Mouse (Mus musculus) neural tube, embryonic 14.5 days (tissue): ENCODE data around the gene Usp32. TPM values are rescaled to one million over a fixed set of nuclear protein-coding genes. Genes with fewer than 3 reads are reported as not detected.
A peak's percentile ranks its signal among the peaks of the same experiment; 100 is the strongest.
"Not testable (repeated sequence)": the region's sequence is repeated elsewhere in the genome, so short reads cannot be mapped to it uniquely, and the experiment has no call there.

Experiments
- ATAC-seq: fragments of 200-750 bp; cut with Nextera tagmentation; 2 replicates; pipeline ENCODE4 v1.8.0; 2017; ENCODE audit warnings: low read depth, mild to moderate bottlenecking, moderate TSS enrichment, moderate library complexity
- H3K27ac ChIP-seq: fragments of 300-500 bp; sonication (generic); 2 replicates; pipeline ENCODE4 v1.5.1; 2014; ENCODE audit warnings: low read depth, mild to moderate bottlenecking, control low read depth, low read length, moderate library complexity, mixed read lengths
- H3K27me3 ChIP-seq: fragments of 300-500 bp; sonication (generic); 2 replicates; pipeline ENCODE4 v1.6.1; 2014; ENCODE audit warnings: low read length; ENCODE audit not compliant: control insufficient read depth, insufficient read depth
- H3K36me3 ChIP-seq: fragments of 300-500 bp; sonication (generic); 2 replicates; pipeline ENCODE4 v1.6.1; 2014; ENCODE audit warnings: low read length, mixed read lengths; ENCODE audit not compliant: control insufficient read depth, insufficient read depth
- H3K4me1 ChIP-seq: fragments of 300-500 bp; sonication (generic); 2 replicates; pipeline ENCODE4 v1.6.1; 2014; ENCODE audit warnings: low read length; ENCODE audit not compliant: control insufficient read depth, insufficient read depth
- H3K4me2 ChIP-seq: fragments of 300-500 bp; sonication (generic); 2 replicates; pipeline ENCODE4 v1.6.1; 2014; ENCODE audit warnings: mild to moderate bottlenecking, low read depth, low read length, control low read depth
- H3K4me3 ChIP-seq: fragments of 300-500 bp; sonication (generic); 2 replicates; pipeline ENCODE4 v1.5.1; 2014; ENCODE audit warnings: low read depth, low read length, control low read depth, mixed read lengths
- H3K9ac ChIP-seq: fragments of 300-500 bp; sonication (generic); replicated peaks from 2 replicates; pipeline ENCODE4 v1.6.1; 2014; ENCODE audit warnings: low read depth, mild to moderate bottlenecking, control low read depth, low read length, mixed read lengths
- H3K9me3 ChIP-seq: fragments of 300-500 bp; sonication (generic); 2 replicates; pipeline ENCODE4 v1.6.1; 2016; ENCODE audit warnings: low read length; ENCODE audit not compliant: control insufficient read depth
- WGBS: fragments of 180-500 bp; shearing (Covaris S2); extraction: QIAGEN DNeasy Blood & Tissue Kit; methylation state at CpG from one replicate; pipeline ENCODE4 v1.1.7; 2014; 5-methylcytosine and 5-hydroxymethylcytosine counted together
- polyA plus RNA-seq: library from polyadenylated mRNA; unstranded; fragments of >200 nt; fragmentation: Nextera tagmentation; extraction: Ambion mirVana; gene quantifications from 2 replicates; pipeline ENCODE4 v1.2.1, GENCODE M21; 2014

The Usp32 gene
- polyA plus RNA-seq, 1 experiment from 2014 or later: 21.1 TPM

GRCm38 (mm10) chr11:85175941-85176340 lies 36.0 kb upstream of the Usp32 start:
- H3K9ac ChIP-seq: no peak overlapping the region
- no peaks in the 10 kb centered on the region for H3K27me3 ChIP-seq
- H3K36me3 ChIP-seq: no peaks in the 10 kb centered on the region
- 87% methylated on average over 3 of the region's 3 CpGs for WGBS
- no peaks in the 10 kb centered on the region for H3K9me3 ChIP-seq
- H3K4me2 ChIP-seq: no peak overlapping the region
- H3K4me1 ChIP-seq: no peaks in the 10 kb centered on the region
- H3K4me3 ChIP-seq: no peak overlapping the region
- H3K27ac ChIP-seq: no peak overlapping the region
- ATAC-seq: no peak

GRCm38 (mm10) chr11:85170833-85171232 lies 30.9 kb upstream of the Usp32 start:
- no peaks in the 10 kb centered on the region for H3K27me3 ChIP-seq

GRCm38 (mm10) chr11:85170058-85170740 lies 30.2 kb upstream of the Usp32 start, which contains the start of gene 1700125H20Rik:
Gene 1700125H20Rik (plus strand): TSS chr11:85170404.
- peak; percentile 88 for ATAC-seq
- Histone ChIP-seq H3K4me1 (no peaks in the 10 kb centered on the region; the same call in 1 of the 2 replicates), H3K27ac (no peak within 1 kb of the TSS), H3K9me3 (no peaks in the 10 kb centered on the region), H3K4me3 (peak within 1 kb of the TSS; percentile 25), H3K36me3 (no peaks in the 10 kb centered on the region), H3K9ac (no peak within 1 kb of the TSS; the same call in 1 of the 2 replicates), H3K4me2 (peak within 1 kb of the TSS; percentile 58), H3K27me3 (no peaks in the 10 kb centered on the region)
- WGBS: 8% methylated on average over 21 of the region's 21 CpGs

More at GRCm38 (mm10) chr11:85170833-85171232, 30.9 kb upstream of the Usp32 start:
- Histone ChIP-seq H3K4me1 (no peaks in the 10 kb centered on the region; the same call in 1 of the 2 replicates), H3K4me2 (no peak overlapping the region; the same call in 1 of the 2 replicates), H3K9me3 (no peaks in the 10 kb centered on the region), H3K9ac (no peak overlapping the region), H3K36me3 (no peaks in the 10 kb centered on the region), H3K27ac (no peak overlapping the region), H3K4me3 (no peak overlapping the region)
- ATAC-seq: no peak
- 48% methylated on average over 2 of the region's 2 CpGs for WGBS

DNA sequence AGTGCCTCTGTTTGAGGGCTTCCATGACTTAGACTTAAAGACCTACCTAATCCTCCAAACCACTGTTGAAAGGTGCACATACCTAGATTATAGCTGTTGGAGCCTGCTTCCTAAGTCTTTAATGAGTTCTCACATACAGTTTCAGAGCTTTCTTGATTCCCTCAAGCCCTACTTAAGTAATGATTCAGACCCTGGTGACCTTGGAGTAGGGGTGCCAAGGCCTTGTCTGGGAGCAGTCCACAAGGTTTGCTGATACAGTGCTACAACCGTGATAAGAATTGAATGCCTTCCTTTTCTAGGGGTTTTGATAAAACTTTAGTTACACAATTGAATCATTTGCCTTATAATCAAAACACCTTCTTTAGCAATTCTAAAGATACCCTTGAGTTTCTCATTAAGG lies 27.5 kb upstream of the Usp32 start:
- H3K4me3 ChIP-seq: no peak overlapping the region
- no peaks in the 10 kb centered on the region for H3K36me3 ChIP-seq
- no peak overlapping the region for H3K4me2 ChIP-seq
- H3K9me3 ChIP-seq: no peaks in the 10 kb centered on the region
- H3K27me3 ChIP-seq: no peaks in the 10 kb centered on the region
- no peaks in the 10 kb centered on the region; the same call in 1 of the 2 replicates for H3K4me1 ChIP-seq
- H3K9ac ChIP-seq: no peak overlapping the region
- H3K27ac ChIP-seq: no peak overlapping the region
- no peak for ATAC-seq
- WGBS: 87% methylated on average over 1 of the region's 1 CpGs

DNA sequence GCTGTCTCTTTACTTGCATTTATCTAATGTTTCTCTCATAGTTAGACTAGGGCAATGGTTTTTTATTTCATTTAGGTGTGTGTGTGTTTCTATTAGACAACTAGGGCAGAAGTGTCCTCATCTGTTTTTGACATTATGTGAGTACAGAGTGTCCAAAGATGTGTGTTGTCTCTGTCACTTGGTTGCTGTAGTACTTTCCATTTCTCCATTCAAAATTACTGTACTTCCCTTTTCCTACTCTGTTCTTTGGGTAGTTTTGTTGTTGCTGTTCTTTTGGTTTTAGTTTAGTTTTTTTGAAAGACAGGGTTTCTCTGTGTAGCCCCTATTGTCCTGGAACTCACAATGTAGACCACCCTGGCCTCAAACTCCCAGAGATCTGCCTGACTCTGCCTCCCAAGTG lies 24.4 kb upstream of the Usp32 start:
- H3K4me3 ChIP-seq: no peak overlapping the region
- no peak overlapping the region for H3K9ac ChIP-seq
- no peaks in the 10 kb centered on the region for H3K9me3 ChIP-seq
- H3K4me2 ChIP-seq: no peak overlapping the region
- no peak for ATAC-seq
- no peaks in the 10 kb centered on the region for H3K36me3 ChIP-seq
- H3K27me3 ChIP-seq: no peaks in the 10 kb centered on the region
- H3K4me1 ChIP-seq: no peaks in the 10 kb centered on the region
- no peak overlapping the region for H3K27ac ChIP-seq

- 81% methylated on average over 1 of the region's 1 CpGs for WGBS
- H3K36me3 ChIP-seq: not testable (repeated sequence)
These were observed 23.1 kb upstream of the Usp32 start for GRCm38 (mm10) chr11:85163014-85163413.

GRCm38 (mm10) chr11:85157301-85157700 lies 17.3 kb upstream of the Usp32 start:
- Histone ChIP-seq H3K9me3 (no peaks in the 10 kb centered on the region), H3K36me3 (no peaks in the 10 kb centered on the region), H3K27me3 (no peaks in the 10 kb centered on the region), H3K4me2 (no peak overlapping the region), H3K27ac (no peak overlapping the region), H3K4me1 (no peaks in the 10 kb centered on the region), H3K9ac (no peak overlapping the region), H3K4me3 (no peak overlapping the region)
- no peak for ATAC-seq
- WGBS: 77% methylated on average over 2 of the region's 2 CpGs

More at GRCm38 (mm10) chr11:85163014-85163413, 23.1 kb upstream of the Usp32 start:
- H3K4me2 ChIP-seq, H3K9me3 ChIP-seq, H3K27me3 ChIP-seq, ATAC-seq, H3K27ac ChIP-seq, H3K9ac ChIP-seq, H3K4me3 ChIP-seq, H3K4me1 ChIP-seq: not testable (repeated sequence)

DNA sequence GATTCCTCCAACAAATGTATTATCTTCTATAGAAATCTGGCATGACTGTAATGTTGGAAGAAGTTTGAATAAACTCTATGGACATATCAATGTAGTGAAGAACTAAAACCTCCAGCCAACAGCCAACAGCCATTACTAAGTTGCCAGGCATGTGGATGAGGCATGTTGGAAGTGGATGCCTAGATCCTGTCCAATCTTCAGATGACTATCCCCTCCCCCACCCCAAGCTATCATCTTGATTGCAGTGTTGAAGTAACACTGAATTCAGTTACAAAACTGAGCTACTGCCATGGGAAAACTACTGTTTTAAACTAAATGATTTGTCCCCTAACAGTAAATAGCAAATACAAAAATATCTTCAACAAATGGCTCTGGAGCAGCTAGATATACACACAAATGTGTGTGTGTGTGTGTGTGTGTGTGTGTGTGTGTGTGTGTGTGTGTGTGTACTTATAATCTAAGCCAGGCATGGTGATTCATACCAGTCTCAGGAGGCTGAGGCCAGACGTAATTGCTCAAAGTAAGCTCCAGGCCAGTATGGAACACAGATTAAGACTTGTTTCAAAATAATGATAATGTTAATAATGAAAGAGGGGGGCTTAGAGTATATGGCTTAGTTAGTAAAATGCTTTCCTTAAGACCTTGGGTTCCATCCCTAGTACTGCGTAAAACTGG lies 12.4 kb upstream of the Usp32 start:
- WGBS: 94% methylated on average over 2 of the region's 2 CpGs
- no peaks in the 10 kb centered on the region for H3K27me3 ChIP-seq
- H3K4me2 ChIP-seq: no peak overlapping the region
- ATAC-seq: no peak
- no peak overlapping the region for H3K4me3 ChIP-seq
- H3K4me1 ChIP-seq: no peaks in the 10 kb centered on the region
- no peak overlapping the region for H3K9ac ChIP-seq
- H3K9me3 ChIP-seq: no peaks in the 10 kb centered on the region
- no peaks in the 10 kb centered on the region for H3K36me3 ChIP-seq
- H3K27ac ChIP-seq: no peak overlapping the region

DNA sequence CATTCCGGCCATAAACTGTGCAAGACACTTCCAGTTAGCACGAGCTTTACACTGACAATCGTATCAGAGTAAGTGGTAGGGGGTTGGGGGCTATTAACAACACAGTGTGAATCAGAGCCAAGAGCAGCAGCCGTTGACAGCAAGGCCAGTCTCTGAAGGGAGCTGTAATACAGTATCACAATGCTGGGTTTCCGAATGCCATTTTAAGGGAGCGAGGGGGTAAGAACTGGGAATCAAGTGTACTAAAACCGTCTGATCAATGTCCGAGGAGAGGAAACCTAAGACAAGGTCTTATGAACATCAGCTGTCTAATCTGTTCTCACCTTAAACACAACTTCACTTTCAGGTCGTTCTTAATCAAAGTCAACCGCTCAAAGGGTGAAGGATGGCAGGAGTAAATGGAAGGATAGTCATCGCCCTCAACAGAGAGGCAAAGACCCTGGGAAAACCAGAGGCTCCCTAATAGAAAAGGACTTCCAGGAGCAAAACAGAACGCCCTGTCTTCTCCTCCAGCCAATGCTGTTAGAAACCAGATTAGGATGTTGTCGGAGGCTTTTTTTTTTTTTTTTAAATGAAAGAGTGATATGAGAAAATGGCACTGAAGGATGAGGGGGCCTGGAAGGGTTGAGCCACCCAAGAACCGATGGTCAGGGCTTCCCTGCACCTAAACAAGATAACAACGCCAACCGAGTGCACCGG lies 1.0 kb downstream of the Usp32 start:
- Histone ChIP-seq H3K4me1 (0 out of 2 replicates have a peak, but pooled peaks cover 6% of the 10 kb centered on the region), H3K36me3 (no peaks in the 10 kb centered on the region), H3K9ac (peak overlapping the region; percentile 80), H3K27ac (peak overlapping the region; percentile 86), H3K9me3 (no peaks in the 10 kb centered on the region), H3K4me3 (peak overlapping the region; percentile 77), H3K4me2 (peak overlapping the region; percentile 75), H3K27me3 (no peaks in the 10 kb centered on the region)
- ATAC-seq: no peak; the same call in 1 of the 2 replicates
- WGBS: under 1% methylated on average over 17 of the region's 17 CpGs
